Mouse (Mus musculus): ENCODE data around the gene Gm10643. TPM values are rescaled to one million over a fixed set of nuclear protein-coding genes. Genes with fewer than 3 reads are reported as not detected.

The Gm10643 gene
- total RNA-seq, 2 experiments from 2014 or later, result 1.2 TPM; not detected in 1

Other genes with a start within 250 kb of the Gm10643 start
- gene Adgrl1, start 165.0 kb downstream of the Gm10643 start, total RNA-seq (2015; ENCODE audit: low replicate concordance), result 0.84 and 7.6 TPM in 2 replicates
- gene Adgrl1, start 165.0 kb downstream of the Gm10643 start, total RNA-seq (2017; ENCODE audit: low replicate concordance), result 0.26 and 0.30 TPM in 2 replicates
- not detected in 2 replicates for gene Gm10644, start 109.9 kb downstream of the Gm10643 start, total RNA-seq (2015; ENCODE audit: low replicate concordance)
- gene Gm10644, start 109.9 kb downstream of the Gm10643 start, total RNA-seq (2017; ENCODE audit: low replicate concordance), result 1.0 TPM in 1 of 2 replicates, not detected in the other
- gene Asf1b, start 109.6 kb downstream of the Gm10643 start, total RNA-seq (2015; ENCODE audit: low replicate concordance), result 188 and 195 TPM in 2 replicates
- 120 and 123 TPM in 2 replicates for gene Asf1b, start 109.6 kb downstream of the Gm10643 start, total RNA-seq (2017; ENCODE audit: low replicate concordance)
- gene Prkaca, start 92.1 kb downstream of the Gm10643 start, total RNA-seq (2015; ENCODE audit: low replicate concordance), result 11.5 and 13.0 TPM in 2 replicates
- 6.7 and 17.2 TPM in 2 replicates for gene Prkaca, start 92.1 kb downstream of the Gm10643 start, total RNA-seq (2017; ENCODE audit: low replicate concordance)
- gene Samd1, start 67.5 kb downstream of the Gm10643 start, total RNA-seq (2015; ENCODE audit: low replicate concordance), result 114 and 119 TPM in 2 replicates
- gene Samd1, start 67.5 kb downstream of the Gm10643 start, total RNA-seq (2017; ENCODE audit: low replicate concordance), result 51.6 and 80.9 TPM in 2 replicates
- 1.8 and 10.5 TPM in 2 replicates for gene 1700067K01Rik, start 63.6 kb downstream of the Gm10643 start, total RNA-seq (2015; ENCODE audit: low replicate concordance)
- gene 1700067K01Rik, start 63.6 kb downstream of the Gm10643 start, total RNA-seq (2017; ENCODE audit: low replicate concordance), result 2.6 and 4.7 TPM in 2 replicates
- gene 2210011C24Rik, start 53.0 kb downstream of the Gm10643 start, total RNA-seq (2015; ENCODE audit: low replicate concordance), result not detected in 2 replicates
- not detected in 2 replicates for gene 2210011C24Rik, start 53.0 kb downstream of the Gm10643 start, total RNA-seq (2017; ENCODE audit: low replicate concordance)
- gene Palm3, start 43.7 kb downstream of the Gm10643 start, total RNA-seq (2015; ENCODE audit: low replicate concordance), result not detected in 2 replicates
- not detected in 2 replicates for gene Palm3, start 43.7 kb downstream of the Gm10643 start, total RNA-seq (2017; ENCODE audit: low replicate concordance)
- gene Il27ra, start 22.5 kb downstream of the Gm10643 start, total RNA-seq (2015; ENCODE audit: low replicate concordance), result 1.4 TPM in 1 of 2 replicates, not detected in the other
- 0.51 and 0.61 TPM in 2 replicates for gene Il27ra, start 22.5 kb downstream of the Gm10643 start, total RNA-seq (2017; ENCODE audit: low replicate concordance)
- gene Rln3, start 20.1 kb downstream of the Gm10643 start, total RNA-seq (2015; ENCODE audit: low replicate concordance), result not detected in 2 replicates
- not detected in 2 replicates for gene Rln3, start 20.1 kb downstream of the Gm10643 start, total RNA-seq (2017; ENCODE audit: low replicate concordance)
- gene Rfx1, start 1.7 kb upstream of the Gm10643 start, total RNA-seq (2015; ENCODE audit: low replicate concordance), result 7.2 and 14.7 TPM in 2 replicates
- gene Rfx1, start 1.7 kb upstream of the Gm10643 start, total RNA-seq (2017; ENCODE audit: low replicate concordance), result 2.5 and 8.5 TPM in 2 replicates
- 8.8 and 17.7 TPM in 2 replicates for gene Dcaf15, start 39.6 kb upstream of the Gm10643 start, total RNA-seq (2015; ENCODE audit: low replicate concordance)
- 11.9 and 13.6 TPM in 2 replicates for gene Dcaf15, start 39.6 kb upstream of the Gm10643 start, total RNA-seq (2017; ENCODE audit: low replicate concordance)
- not detected in 2 replicates for gene Podnl1, start 60.9 kb upstream of the Gm10643 start, total RNA-seq (2015; ENCODE audit: low replicate concordance)
- 0.13 and 1.1 TPM in 2 replicates for gene Podnl1, start 60.9 kb upstream of the Gm10643 start, total RNA-seq (2017; ENCODE audit: low replicate concordance)
- 2.1 and 4.3 TPM in 2 replicates for gene Cc2d1a, start 82.8 kb upstream of the Gm10643 start, total RNA-seq (2015; ENCODE audit: low replicate concordance)
- 1.3 and 17.9 TPM in 2 replicates for gene Cc2d1a, start 82.8 kb upstream of the Gm10643 start, total RNA-seq (2017; ENCODE audit: low replicate concordance)
- gene 4930432K21Rik, start 82.9 kb upstream of the Gm10643 start, total RNA-seq (2015; ENCODE audit: low replicate concordance), result not detected in 2 replicates
- gene 4930432K21Rik, start 82.9 kb upstream of the Gm10643 start, total RNA-seq (2017; ENCODE audit: low replicate concordance), result 0.51 TPM in 1 of 2 replicates, not detected in the other
- gene Nanos3, start 120.1 kb upstream of the Gm10643 start, total RNA-seq (2015; ENCODE audit: low replicate concordance), result not detected in 2 replicates
- not detected in 2 replicates for gene Nanos3, start 120.1 kb upstream of the Gm10643 start, total RNA-seq (2017; ENCODE audit: low replicate concordance)
- gene Zswim4, start 171.9 kb upstream of the Gm10643 start, total RNA-seq (2015; ENCODE audit: low replicate concordance), result 1.7 and 2.2 TPM in 2 replicates
- gene Zswim4, start 171.9 kb upstream of the Gm10643 start, total RNA-seq (2017; ENCODE audit: low replicate concordance), result 1.9 and 2.6 TPM in 2 replicates
- 57.3 and 58.3 TPM in 2 replicates for gene D8Ertd738e, start 184.6 kb upstream of the Gm10643 start, total RNA-seq (2015; ENCODE audit: low replicate concordance)
- 39.9 and 46.1 TPM in 2 replicates for gene D8Ertd738e, start 184.6 kb upstream of the Gm10643 start, total RNA-seq (2017; ENCODE audit: low replicate concordance)
- gene Mri1, start 192.2 kb upstream of the Gm10643 start, total RNA-seq (2015; ENCODE audit: low replicate concordance), result 6.7 and 7.2 TPM in 2 replicates
- 3.6 and 4.8 TPM in 2 replicates for gene Mri1, start 192.2 kb upstream of the Gm10643 start, total RNA-seq (2017; ENCODE audit: low replicate concordance)
- gene Ccdc130, start 205.2 kb upstream of the Gm10643 start, total RNA-seq (2015; ENCODE audit: low replicate concordance), result 12.6 and 15.9 TPM in 2 replicates
- gene Ccdc130, start 205.2 kb upstream of the Gm10643 start, total RNA-seq (2017; ENCODE audit: low replicate concordance), result 3.3 and 24.4 TPM in 2 replicates

All from erythroid progenitor cell, adult 5-6 weeks (primary cell).